Mouse (Mus musculus): ENCODE data around the gene 4632433K11Rik.

GRCm38 (mm10) chr7:5035628-5036027 is 1.7 kb downstream of the 4632433K11Rik start:
- TF ChIP-seq CTCF (conservative IDR thresholded peaks at IDR 0.05; ENCODE audit: low read length) (no peak), NANOG (IDR thresholded peaks at IDR 0.05; ENCODE audit: borderline replicate concordance, low read length) (no peak)

Measured in E14TG2a.4 (cell line).